Mouse (Mus musculus): Measurements from ENCODE around the gene Pias1. TPM values are rescaled to one million over a fixed set of nuclear protein-coding genes. Genes with fewer than 3 reads are reported as not detected.

The Pias1 gene
- 34.7 and 52.1 TPM in 2 replicates for total RNA-seq (2017)

DNA sequence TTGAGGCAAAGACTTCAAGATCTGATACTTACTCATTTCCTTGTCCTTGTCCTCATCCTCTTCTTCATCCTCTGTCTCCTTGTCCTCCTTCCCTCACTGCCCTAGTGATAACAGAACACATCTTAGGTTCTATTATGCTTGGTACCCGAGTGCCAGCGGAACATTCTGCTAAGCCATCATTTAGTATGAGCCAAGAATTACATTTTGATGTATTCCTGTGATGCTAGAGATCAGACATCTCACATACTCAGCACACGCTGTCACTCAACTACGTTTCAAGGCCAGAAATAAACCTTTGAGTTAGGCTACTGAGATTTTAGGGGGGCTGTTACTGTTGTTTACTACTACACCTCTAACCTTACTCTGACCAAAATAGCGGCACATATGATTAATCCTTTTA, at the start of gene Pias1:
Pias1 (minus strand) TSS at position 101 of the 400 bp plus-strand sequence.
- ATAC-seq (replicated peaks in 1 of 2; ENCODE audit: insufficient read depth in 1 of 2, low FRiP score in 2 of 2, low TSS enrichment in 1 of 2, low read depth in 1 of 2, poor library complexity in 2 of 2, severe bottlenecking in 2 of 2): no peak

DNA sequence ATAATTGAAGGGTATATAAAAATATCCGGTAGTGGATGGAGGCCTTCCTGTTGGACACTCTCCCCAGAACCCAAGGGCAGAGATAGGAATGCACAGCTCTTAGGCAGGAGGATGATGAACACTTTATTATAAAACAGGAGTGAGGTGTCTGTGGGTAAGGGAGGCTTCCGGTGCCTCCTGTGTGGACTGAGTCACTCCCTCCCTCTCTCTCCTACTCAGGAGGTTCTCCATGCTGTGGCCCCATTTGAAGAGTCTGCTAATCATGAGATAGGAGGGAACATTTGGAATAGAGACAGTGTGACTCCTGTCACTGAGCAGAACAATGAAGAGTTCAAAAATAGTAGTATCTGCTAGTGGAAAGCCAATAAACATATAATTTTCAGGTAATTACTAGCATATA, 47.7 kb upstream of the Pias1 start:
- ATAC-seq (replicated peaks in 1 of 2; ENCODE audit: insufficient read depth in 1 of 2, low FRiP score in 2 of 2, low TSS enrichment in 1 of 2, low read depth in 1 of 2, poor library complexity in 2 of 2, severe bottlenecking in 2 of 2): no peak

DNA sequence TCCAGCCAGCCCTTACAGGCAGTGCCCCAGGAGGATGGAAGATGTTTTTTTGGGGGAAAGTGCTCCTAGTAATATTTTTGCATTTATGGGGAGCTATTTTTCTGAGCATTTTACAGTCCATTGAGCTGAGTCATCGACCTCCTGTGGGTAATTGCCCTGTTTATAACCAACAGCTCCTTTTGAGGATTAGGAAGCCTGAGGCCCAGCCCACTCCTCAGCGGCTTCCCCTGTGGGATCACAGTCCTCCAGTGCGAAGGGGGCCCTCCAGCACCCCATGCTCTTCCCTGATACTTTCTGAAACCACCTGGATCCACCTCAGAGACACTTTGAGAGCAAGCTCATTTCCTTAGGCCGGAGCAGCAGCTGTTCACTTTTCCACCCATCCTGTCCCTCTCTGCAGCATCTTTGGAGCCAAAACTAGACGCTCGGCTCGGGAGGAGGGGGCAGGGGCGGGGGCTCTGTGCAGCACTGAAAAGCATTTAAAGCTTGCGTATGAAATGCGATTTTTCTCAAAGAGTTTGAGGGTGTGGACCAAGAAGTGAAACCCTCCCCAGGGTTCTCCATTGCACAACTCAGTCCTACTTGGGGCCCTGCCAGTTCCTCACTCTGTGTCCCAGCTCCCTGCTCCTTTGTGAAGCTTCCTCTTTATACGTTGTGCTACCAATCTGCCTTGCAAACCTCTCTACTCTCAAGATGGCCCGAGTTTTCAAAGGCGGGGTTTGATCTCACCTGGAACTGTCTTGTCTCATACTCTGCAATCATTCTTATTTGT, 43.5 kb upstream of the Pias1 start:
- ATAC-seq (replicated peaks in 1 of 2; ENCODE audit: insufficient read depth in 1 of 2, low FRiP score in 2 of 2, low TSS enrichment in 1 of 2, low read depth in 1 of 2, poor library complexity in 2 of 2, severe bottlenecking in 2 of 2): peak; percentile 75 to 80

DNA sequence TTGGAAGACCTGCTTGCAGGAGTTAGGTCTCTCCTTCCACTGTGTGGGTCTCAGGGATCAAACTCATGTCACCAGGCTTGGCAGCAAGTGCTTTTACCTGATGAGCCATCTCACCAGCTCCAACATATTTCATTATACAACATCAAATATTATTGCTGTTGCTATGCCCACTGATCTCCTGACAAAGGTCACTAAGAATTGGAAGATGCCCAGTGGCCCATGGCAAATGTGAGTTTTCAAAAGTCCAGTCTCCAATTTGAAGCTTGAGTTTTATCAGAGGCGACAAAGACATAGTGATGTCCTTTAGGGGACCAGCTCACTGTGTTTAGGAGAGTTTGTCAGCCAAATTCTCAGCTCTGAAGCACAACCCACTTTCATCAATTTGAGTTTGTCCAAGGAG, 34.8 kb upstream of the Pias1 start:
- no peak for ATAC-seq (replicated peaks in 1 of 2; ENCODE audit: insufficient read depth in 1 of 2, low FRiP score in 2 of 2, low TSS enrichment in 1 of 2, low read depth in 1 of 2, poor library complexity in 2 of 2, severe bottlenecking in 2 of 2)

DNA sequence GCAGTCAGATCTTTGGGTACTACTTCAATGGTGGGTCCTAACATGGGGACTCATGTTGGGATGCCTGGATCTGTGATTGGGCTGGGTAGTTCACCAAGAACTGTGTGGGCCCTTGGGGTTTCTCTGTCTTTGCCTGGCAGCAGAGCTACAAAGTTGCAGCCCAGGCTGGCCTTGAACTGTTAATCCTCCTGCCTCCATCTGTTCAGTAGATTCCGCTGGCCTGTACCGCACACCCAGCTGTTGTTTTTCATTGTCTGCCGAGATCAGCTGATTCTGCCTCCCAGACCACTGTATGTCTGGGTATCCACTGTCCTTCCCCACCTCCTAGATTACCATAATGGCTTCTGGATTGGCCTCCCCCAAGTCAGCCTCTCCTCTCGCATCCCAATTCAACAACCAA, 19.6 kb upstream of the Pias1 start:
- ATAC-seq (replicated peaks in 1 of 2; ENCODE audit: insufficient read depth in 1 of 2, low FRiP score in 2 of 2, low TSS enrichment in 1 of 2, low read depth in 1 of 2, poor library complexity in 2 of 2, severe bottlenecking in 2 of 2): no peak

DNA sequence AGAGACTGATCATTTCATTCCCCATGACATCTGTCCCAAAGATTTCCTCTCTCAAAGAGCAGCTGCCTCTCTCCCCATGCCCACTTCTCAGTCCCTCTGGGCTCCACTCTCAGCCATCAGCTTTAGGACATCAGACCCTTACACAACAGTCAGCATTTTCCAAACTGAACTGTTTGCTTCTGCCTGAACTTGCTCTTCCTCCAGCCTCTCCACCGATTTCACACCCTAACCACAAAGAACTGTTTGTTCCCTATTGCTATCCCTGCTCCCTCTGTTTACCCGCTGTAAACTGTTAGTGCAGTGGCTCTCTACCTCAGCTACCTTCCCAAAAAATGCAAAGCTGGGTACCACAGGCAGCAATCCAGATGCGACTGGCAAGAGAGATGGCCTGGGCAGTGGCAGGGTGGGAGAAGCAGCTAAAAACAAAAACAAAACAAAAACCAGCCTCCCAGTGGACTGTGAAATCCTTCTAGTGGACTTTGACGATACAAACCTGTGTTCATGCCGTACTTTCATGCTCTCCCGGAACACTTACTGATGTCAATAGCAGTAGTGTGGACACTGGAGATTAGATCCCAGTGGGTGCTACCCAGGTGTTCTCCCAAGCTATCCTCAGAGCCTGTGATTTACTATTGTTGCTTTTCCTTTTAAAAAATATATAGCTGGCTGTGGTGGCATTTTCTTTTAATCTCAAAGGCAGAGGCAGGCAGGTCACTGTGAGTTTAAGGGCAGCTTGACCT, 18.5 kb upstream of the Pias1 start:
- ATAC-seq (replicated peaks in 1 of 2; ENCODE audit: insufficient read depth in 1 of 2, low FRiP score in 2 of 2, low TSS enrichment in 1 of 2, low read depth in 1 of 2, poor library complexity in 2 of 2, severe bottlenecking in 2 of 2): no peak

DNA sequence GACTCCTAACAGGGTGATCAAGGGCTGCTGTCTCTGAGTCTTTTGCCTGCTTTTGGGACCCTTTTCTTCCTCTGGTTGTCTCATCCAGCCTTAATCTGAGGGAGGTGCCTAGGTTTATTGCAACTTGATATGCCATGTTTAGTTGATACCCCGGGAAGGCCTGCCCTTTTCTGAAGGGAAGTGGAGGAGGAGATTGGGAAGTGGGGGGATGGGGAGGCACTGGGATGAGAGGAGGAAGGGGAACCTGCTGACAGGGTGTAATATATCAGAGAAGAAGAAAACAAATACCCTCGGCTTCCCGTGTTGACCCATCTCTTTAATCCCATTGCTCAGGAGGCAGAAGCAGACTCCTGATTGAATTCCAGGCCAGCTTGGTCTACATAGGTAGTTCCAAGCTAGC, 10.8 kb upstream of the Pias1 start:
- no peak for ATAC-seq (replicated peaks in 1 of 2; ENCODE audit: insufficient read depth in 1 of 2, low FRiP score in 2 of 2, low TSS enrichment in 1 of 2, low read depth in 1 of 2, poor library complexity in 2 of 2, severe bottlenecking in 2 of 2)

DNA sequence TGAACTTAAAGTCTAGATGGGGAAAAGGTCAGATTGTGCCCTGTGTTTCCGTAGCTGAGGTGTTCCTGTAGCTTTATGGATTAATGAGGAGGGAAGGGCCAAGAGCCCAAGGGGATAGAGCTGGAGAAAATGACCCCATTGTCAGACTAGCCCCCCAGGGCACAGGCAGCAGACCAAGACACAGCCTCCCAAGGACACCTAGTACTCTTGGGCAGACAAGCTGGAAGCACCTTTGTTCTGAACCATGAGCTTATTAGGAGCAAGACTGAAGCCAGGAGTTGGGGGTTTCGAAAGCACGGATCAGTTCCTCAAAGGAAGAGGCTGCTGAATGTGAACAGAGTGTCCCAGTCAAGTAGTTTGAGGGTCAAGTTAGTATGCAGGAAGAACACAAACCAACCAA, 9.9 kb upstream of the Pias1 start:
- no peak for ATAC-seq (replicated peaks in 1 of 2; ENCODE audit: insufficient read depth in 1 of 2, low FRiP score in 2 of 2, low TSS enrichment in 1 of 2, low read depth in 1 of 2, poor library complexity in 2 of 2, severe bottlenecking in 2 of 2)

- ATAC-seq (replicated peaks in 1 of 2; ENCODE audit: insufficient read depth in 1 of 2, low FRiP score in 2 of 2, low TSS enrichment in 1 of 2, low read depth in 1 of 2, poor library complexity in 2 of 2, severe bottlenecking in 2 of 2): no peak
These were observed 7.5 kb upstream of the Pias1 start for GRCm38 (mm10) chr9:62995186-62995585.

DNA sequence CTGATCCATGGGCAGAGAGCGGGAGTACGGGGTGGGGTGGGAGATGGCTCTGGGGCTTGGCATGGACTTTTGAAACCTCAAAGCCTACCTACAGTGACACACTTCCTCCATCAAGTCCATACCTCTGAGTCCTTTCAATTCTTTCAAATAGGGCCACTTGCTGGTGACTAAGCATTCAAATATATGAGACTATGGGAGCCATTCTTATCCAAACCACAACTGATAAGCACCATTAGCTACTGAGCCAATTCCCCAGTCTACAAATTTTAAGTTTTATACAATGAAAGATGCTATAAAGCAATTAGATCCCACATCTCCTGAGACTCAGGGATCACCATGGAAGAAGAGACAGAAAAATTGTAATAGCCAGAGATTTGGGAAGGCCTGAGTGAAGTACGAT, 2.4 kb upstream of the Pias1 start:
- no peak for ATAC-seq (replicated peaks in 1 of 2; ENCODE audit: insufficient read depth in 1 of 2, low FRiP score in 2 of 2, low TSS enrichment in 1 of 2, low read depth in 1 of 2, poor library complexity in 2 of 2, severe bottlenecking in 2 of 2)

- peak; percentile 99 to 100 for ATAC-seq (replicated peaks in 1 of 2; ENCODE audit: insufficient read depth in 1 of 2, low FRiP score in 2 of 2, low TSS enrichment in 1 of 2, low read depth in 1 of 2, poor library complexity in 2 of 2, severe bottlenecking in 2 of 2)
These were observed 6.9 kb downstream of the Pias1 start for GRCm38 (mm10) chr9:62980777-62981202.

GRCm38 (mm10) chr9:62980162-62980776, 7.5 kb downstream of the Pias1 start:
- peak in 1 of 2 experiments; percentile 36; a peak in 1 of 4 replicates for ATAC-seq (replicated peaks in 1 of 2; ENCODE audit: insufficient read depth in 1 of 2, low FRiP score in 2 of 2, low TSS enrichment in 1 of 2, low read depth in 1 of 2, poor library complexity in 2 of 2, severe bottlenecking in 2 of 2)

DNA sequence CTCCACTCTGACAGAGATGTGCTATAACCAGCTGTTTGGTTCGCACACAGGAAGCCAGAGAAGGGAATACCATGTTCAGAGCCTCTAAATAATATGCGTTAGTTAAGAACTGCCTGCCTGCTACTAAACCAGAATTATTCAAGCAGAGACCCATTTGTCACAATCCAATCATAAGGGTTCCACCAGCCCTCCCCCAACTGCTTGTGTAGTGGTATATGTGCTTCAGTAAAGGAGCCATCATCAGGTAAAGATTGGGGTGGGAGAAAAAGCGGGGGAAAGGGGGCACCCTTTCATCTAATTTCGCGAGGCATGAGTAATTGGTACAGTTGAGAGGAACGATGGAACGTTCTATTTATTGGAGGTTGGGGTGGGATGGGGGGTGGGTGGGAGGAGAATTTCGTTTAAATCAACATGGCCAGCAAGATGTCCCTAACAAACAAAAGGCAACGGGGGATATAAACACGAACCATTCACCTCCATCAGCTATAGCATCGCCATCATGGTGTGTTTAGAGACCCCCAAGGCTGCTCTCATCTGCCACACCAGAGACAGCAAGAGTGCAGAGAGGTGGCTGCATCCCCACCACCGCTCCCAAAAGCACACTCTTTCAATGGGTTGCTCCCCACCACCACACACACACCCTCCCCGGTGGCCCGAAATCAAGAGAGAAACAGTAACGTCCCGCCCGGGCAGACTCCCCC, 8.1 kb downstream of the Pias1 start:
- no peak for ATAC-seq (replicated peaks in 1 of 2; ENCODE audit: insufficient read depth in 1 of 2, low FRiP score in 2 of 2, low TSS enrichment in 1 of 2, low read depth in 1 of 2, poor library complexity in 2 of 2, severe bottlenecking in 2 of 2)

- ATAC-seq (replicated peaks in 1 of 2; ENCODE audit: insufficient read depth in 1 of 2, low FRiP score in 2 of 2, low TSS enrichment in 1 of 2, low read depth in 1 of 2, poor library complexity in 2 of 2, severe bottlenecking in 2 of 2): no peak
These were observed 10.6 kb downstream of the Pias1 start for GRCm38 (mm10) chr9:62977152-62977551.

DNA sequence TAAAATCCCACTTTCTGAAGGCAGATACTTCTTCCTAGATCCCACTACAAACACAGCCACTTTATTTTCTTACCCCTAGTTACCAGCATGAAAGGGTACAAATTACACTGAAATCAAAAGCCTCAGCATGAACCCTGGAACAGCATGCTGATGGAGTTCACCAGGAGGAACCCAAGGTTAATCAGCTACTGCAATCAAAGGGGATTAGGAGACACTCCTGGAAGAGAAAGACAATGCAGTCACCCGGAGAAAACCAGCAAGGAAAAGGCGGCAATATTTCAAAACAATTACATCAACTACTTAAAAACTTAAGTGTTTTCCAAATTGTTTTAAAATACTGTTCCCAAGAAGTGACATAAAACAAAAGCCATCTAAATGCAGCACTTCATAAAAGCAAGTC, 11.9 kb downstream of the Pias1 start:
- ATAC-seq (replicated peaks in 1 of 2; ENCODE audit: insufficient read depth in 1 of 2, low FRiP score in 2 of 2, low TSS enrichment in 1 of 2, low read depth in 1 of 2, poor library complexity in 2 of 2, severe bottlenecking in 2 of 2): no peak

- no peak for ATAC-seq (replicated peaks in 1 of 2; ENCODE audit: insufficient read depth in 1 of 2, low FRiP score in 2 of 2, low TSS enrichment in 1 of 2, low read depth in 1 of 2, poor library complexity in 2 of 2, severe bottlenecking in 2 of 2)
These were observed 13.3 kb downstream of the Pias1 start for GRCm38 (mm10) chr9:62974439-62974838.

DNA sequence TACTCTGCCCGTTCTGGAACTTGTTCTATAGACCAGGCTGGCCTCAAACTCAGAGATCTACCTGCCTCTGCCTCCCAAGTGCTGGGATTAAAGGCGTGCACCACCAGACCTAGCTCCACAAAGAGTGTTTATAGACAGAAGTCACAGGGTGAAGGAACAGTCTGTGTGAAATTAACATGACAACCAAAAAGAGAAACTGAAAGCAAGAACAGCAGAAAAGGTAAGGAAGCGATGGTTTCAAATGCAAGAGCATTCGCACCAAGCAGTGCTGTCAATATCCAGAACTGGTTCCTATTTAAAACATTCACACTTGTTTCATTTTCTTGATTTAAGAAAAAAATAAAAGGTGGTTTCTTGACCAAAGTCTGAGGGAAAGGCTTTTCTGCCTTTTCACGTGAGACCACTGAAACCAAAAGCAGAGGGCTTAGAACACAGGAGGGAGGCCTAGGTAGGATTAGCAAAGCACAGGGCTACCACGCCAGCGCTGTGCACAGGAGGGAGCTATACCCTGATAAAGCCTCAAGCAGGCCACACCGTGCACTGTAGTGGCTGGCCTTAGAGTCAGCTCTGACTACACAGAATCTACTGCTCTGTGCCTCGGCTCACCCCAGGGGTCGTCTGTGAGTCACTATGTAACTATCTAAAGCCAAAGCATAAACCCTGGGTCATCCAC, 15.5 kb downstream of the Pias1 start:
- peak; percentile 92 to 97 for ATAC-seq (replicated peaks in 1 of 2; ENCODE audit: insufficient read depth in 1 of 2, low FRiP score in 2 of 2, low TSS enrichment in 1 of 2, low read depth in 1 of 2, poor library complexity in 2 of 2, severe bottlenecking in 2 of 2)
